Mouse (Mus musculus) E14TG2a.4 (cell line): ENCODE measurements around the gene Pin4.

Experiments used
- CTCF ChIP-seq: conservative IDR thresholded peaks from 2 replicates; pipeline ENCODE4 v1.5.1; 2014; ENCODE audit warnings: low read length
- NANOG ChIP-seq: IDR thresholded peaks from 2 replicates; pipeline ENCODE4 v1.6.1; 2014; ENCODE audit warnings: borderline replicate concordance, low read length, mixed read lengths
- POU5F1 ChIP-seq: IDR thresholded peaks from 2 replicates; pipeline ENCODE4 v1.6.1; 2014; ENCODE audit warnings: low read length, borderline replicate concordance

GRCm38 (mm10) chrX:102163529-102163928, 44.3 kb downstream of the Pin4 start:
- TF ChIP-seq POU5F1: no peak
- TF ChIP-seq CTCF: no peak
- TF ChIP-seq NANOG: no peak
